Comparison of ENCODE assay signal across 8 mouse cellular contexts in genomic region chr2:162943148-162943846, GRCm38 (mm10). TPM values are rescaled to one million over a fixed set of nuclear protein-coding genes. Genes with fewer than 3 reads are reported as not detected.
DNase-seq lines count a peak whose midpoint lies in the region; ATAC-seq and TF ChIP-seq lines count a peak whose summit lies in the region.

L3mbtl1 (plus strand) TSS chr2:162943472.

- TF ChIP-seq EP300 in heart, postnatal 0 days (IDR thresholded peaks at IDR 0.05; ENCODE audit: low read depth): no peak

- under 1% methylated on average over 34 of the region's 40 CpGs for WGBS in heart, postnatal 0 days
- under 1% methylated on average over 40 of the region's 40 CpGs for WGBS in midbrain, embryonic 12.5 days

- ATAC-seq in cerebellum, adult (ENCODE audit: insufficient number of reproducible peaks, low FRiP score, low TSS enrichment): peak; percentile 41; the same call in 1 of the 2 replicates
- ATAC-seq in G1E (ENCODE audit: extremely low read depth, insufficient number of reproducible peaks, low FRiP score, poor library complexity, severe bottlenecking): no peak
- ATAC-seq in heart, postnatal 0 days (ENCODE audit: insufficient read depth, low read depth): peak; percentile 45; the same call in 1 of the 2 replicates
- ATAC-seq in midbrain, embryonic 12.5 days (ENCODE audit: low FRiP score, low read depth): peak; percentile 59

- H3K27me3 ChIP-seq in G1E (ENCODE audit: insufficient read depth, low read length): peaks cover 23% of the 10 kb centered on the region
- H3K27me3 ChIP-seq in heart, postnatal 0 days (ENCODE audit: control insufficient read depth, insufficient read depth, low read length): 0 out of 2 replicates have a peak, but pooled peaks cover 7% of the 10 kb centered on the region
- H3K27me3 ChIP-seq in midbrain, embryonic 12.5 days: peaks cover 39% of the 10 kb centered on the region

- DNase-seq in cerebellum, adult 11-12 months: no peak
- no peak for DNase-seq in G1E (ENCODE audit: low spot score)
- peak; percentile 52 for DNase-seq in embryo, embryonic 11 days
- no peak for DNase-seq in heart, postnatal 0 days (ENCODE audit: low spot score)
- peak; percentile 67 to 68 for DNase-seq in layer of hippocampus, postnatal 36 days
- peak; percentile 57 for DNase-seq in testis, postnatal 14 days (ENCODE audit: low spot score)

- peak within 1 kb of the TSS; percentile 30; the same call in 1 of the 2 replicates for H3K4me3 ChIP-seq in G1E (ENCODE audit: low read depth, low read length)
- H3K4me3 ChIP-seq in heart, postnatal 0 days (ENCODE audit: low read depth, low read length): peak within 1 kb of the TSS; percentile 62
- H3K4me3 ChIP-seq in midbrain, embryonic 12.5 days: peak within 1 kb of the TSS; percentile 56

- no peak within 1 kb of the TSS for H3K27ac ChIP-seq in heart, postnatal 0 days (ENCODE audit: low read depth)
- H3K27ac ChIP-seq in midbrain, embryonic 12.5 days (replicated peaks): no peak within 1 kb of the TSS

- 0 out of 2 replicates have a peak, but pooled peaks cover 2% of the 10 kb centered on the region for H3K9me3 ChIP-seq in G1E (replicated peaks)
- H3K9me3 ChIP-seq in heart, postnatal 0 days (replicated peaks; ENCODE audit: control insufficient read depth, low read length): no peaks in the 10 kb centered on the region
- H3K9me3 ChIP-seq in midbrain, embryonic 12.5 days: no peaks in the 10 kb centered on the region

- H3K4me2 ChIP-seq in heart, postnatal 0 days (ENCODE audit: low read depth, low read length): peak within 1 kb of the TSS; percentile 99
- peak within 1 kb of the TSS; percentile 97 for H3K4me2 ChIP-seq in midbrain, embryonic 12.5 days (replicated peaks)

- TF ChIP-seq CTCF in G1E (IDR thresholded peaks at IDR 0.05; ENCODE audit: low read depth, low read length): no peak
- no peak for TF ChIP-seq CTCF in heart, postnatal 0 days (IDR thresholded peaks at IDR 0.05; ENCODE audit: low read depth)

- H3K9ac ChIP-seq in heart, postnatal 0 days (replicated peaks; ENCODE audit: low read depth, low read length): peak within 1 kb of the TSS; percentile 43
- peak within 1 kb of the TSS; percentile 68 for H3K9ac ChIP-seq in midbrain, embryonic 12.5 days (replicated peaks)

- peaks cover 24% of the 10 kb centered on the region for H3K36me3 ChIP-seq in G1E (replicated peaks)
- peaks cover 27% of the 10 kb centered on the region for H3K36me3 ChIP-seq in heart, postnatal 0 days (replicated peaks; ENCODE audit: control insufficient read depth, insufficient read depth, low read length)
- peaks cover 24% of the 10 kb centered on the region for H3K36me3 ChIP-seq in midbrain, embryonic 12.5 days

- peaks cover 9% of the 10 kb centered on the region; the same call in 1 of the 2 replicates for H3K4me1 ChIP-seq in G1E (ENCODE audit: insufficient read depth, low read depth, low read length)
- peaks cover 5% of the 10 kb centered on the region; the same call in 1 of the 2 replicates for H3K4me1 ChIP-seq in heart, postnatal 0 days (ENCODE audit: control insufficient read depth, insufficient read depth)
- H3K4me1 ChIP-seq in midbrain, embryonic 12.5 days: peaks cover 14% of the 10 kb centered on the region

RNA-seq across cellular contexts. Expression of gene L3mbtl1, which starts in this region (rescaled TPM):
- total RNA-seq in G1E (2014; fragmentation: Nextera tagmentation): not detected in 2 replicates
- total RNA-seq in G1E (2017): 0.23 TPM in 1 of 2 replicates, not detected in the other
- polyA plus RNA-seq in G1E (2012): not detected in 2 replicates
- total RNA-seq in heart, postnatal 0 days (2014; rRNA removed; ENCODE audit: low replicate concordance): not detected in 2 replicates
- not detected in 2 replicates for polyA plus RNA-seq in heart, postnatal 0 days (2015; fragmentation: Nextera tagmentation; extraction: Ambion mirVana)
- total RNA-seq in layer of hippocampus, postnatal 36 days (2021): 10 to 100 TPM; 12.5 to 14.6 TPM
- 0.26 and 0.31 TPM in 2 replicates for polyA plus RNA-seq in midbrain, embryonic 12.5 days (2016; fragmentation: Nextera tagmentation; extraction: Ambion mirVana)

Comparison
In these comparisons a context has a peak if more than half of its experiments do, and no peak if none do; other contexts are left out.
1. RNA of gene L3mbtl1 (total RNA-seq): 12.5 to 14.6 TPM in layer of hippocampus, postnatal 36 days; 0.23 TPM in G1E and not detected in heart, postnatal 0 days; every median in the first group is over 10 times any median in the second.
2. Peak in ATAC-seq, H3K4me3 ChIP-seq, H3K9ac ChIP-seq and H3K4me2 ChIP-seq in heart, postnatal 0 days; RNA of the gene not detected or under 1 TPM.
3. Peak in ATAC-seq, H3K4me3 ChIP-seq, H3K9ac ChIP-seq and H3K4me2 ChIP-seq in midbrain, embryonic 12.5 days; RNA of the gene not detected or under 1 TPM.
4. DNase-seq: peak in embryo, embryonic 11 days (single experiment), layer of hippocampus, postnatal 36 days (2 of 2) and testis, postnatal 14 days (single experiment); none in cerebellum, adult 11-12 months (single experiment), G1E (single experiment) and heart, postnatal 0 days (single experiment).
5. Peak in every context shown above with its lines, with median percentiles within 50 percentile points of each other: H3K4me3 ChIP-seq.